Mouse (Mus musculus) forebrain, embryonic 11.5 days (tissue): Measurements from ENCODE around the gene Cxcr5. TPM values are rescaled to one million over a fixed set of nuclear protein-coding genes. Genes with fewer than 3 reads are reported as not detected.

Experiments used
- ATAC-seq: fragments of 200-750 bp; cut with Nextera tagmentation; replicated peaks from 2 replicates; pipeline ENCODE4 v1.8.0; 2017; ENCODE audit warnings: moderate TSS enrichment; ENCODE audit not compliant: low FRiP score
- DNase-seq: peaks from one replicate; pipeline ENCODE4 v3.0.0-alpha.2; 2017; ENCODE audit warnings: low spot score
- H3K27ac ChIP-seq: fragments of 300-500 bp; sonication (generic); 2 replicates; pipeline ENCODE4 v1.5.1; 2014; ENCODE audit warnings: low read depth, low read length
- H3K27me3 ChIP-seq: fragments of 300-500 bp; sonication (generic); 2 replicates; pipeline ENCODE4 v1.6.1; 2014; ENCODE audit warnings: mild to moderate bottlenecking, low read length, mixed read lengths; ENCODE audit not compliant: control insufficient read depth, insufficient read depth
- H3K36me3 ChIP-seq: fragments of 300-500 bp; sonication (generic); 2 replicates; pipeline ENCODE4 v1.6.1; 2014; ENCODE audit warnings: mild to moderate bottlenecking, low read length, moderate library complexity, mixed read lengths; ENCODE audit not compliant: control insufficient read depth, insufficient read depth
- H3K4me1 ChIP-seq: fragments of 300-500 bp; sonication (generic); replicated peaks from 2 replicates; pipeline ENCODE4 v1.6.1; 2014; ENCODE audit warnings: low read length, mixed read lengths; ENCODE audit not compliant: control insufficient read depth, insufficient read depth
- H3K4me2 ChIP-seq: fragments of 300-500 bp; sonication (generic); 2 replicates; pipeline ENCODE4 v1.6.1; 2014; ENCODE audit warnings: low read depth, mild to moderate bottlenecking, low read length, moderate library complexity, mixed read lengths; ENCODE audit not compliant: severe bottlenecking
- H3K4me3 ChIP-seq: fragments of 300-500 bp; sonication (generic); 2 replicates; pipeline ENCODE4 v1.5.1; 2014; ENCODE audit warnings: low read depth, low read length
- H3K9ac ChIP-seq: fragments of 300-500 bp; sonication (generic); 2 replicates; pipeline ENCODE4 v1.6.1; 2014; ENCODE audit warnings: low read length
- H3K9me3 ChIP-seq: fragments of 300-500 bp; sonication (generic); 2 replicates; pipeline ENCODE4 v1.6.1; 2016; ENCODE audit warnings: low read length, mixed read lengths; ENCODE audit not compliant: control insufficient read depth
- WGBS: fragments of 180-500 bp; shearing (Covaris S2); extraction: QIAGEN DNeasy Blood & Tissue Kit; methylation state at CpG from one replicate; pipeline ENCODE4 v1.1.7; 2014; 5-methylcytosine and 5-hydroxymethylcytosine counted together
- polyA plus RNA-seq: library from polyadenylated mRNA; unstranded; fragments of >200 nt; fragmentation: Nextera tagmentation; extraction: Ambion mirVana; gene quantifications from 2 replicates; pipeline ENCODE4 v1.2.1, GENCODE M21; 2014

Gene Cxcr5
- polyA plus RNA-seq, 1 experiment from 2014 or later: 0.09 TPM

- Histone ChIP-seq H3K27me3 (no peaks in the 10 kb centered on the region), H3K9me3 (no peaks in the 10 kb centered on the region), H3K27ac (no peak overlapping the region), H3K4me2 (no peak overlapping the region), H3K4me3 (no peak overlapping the region), H3K36me3 (no peaks in the 10 kb centered on the region), H3K9ac (no peak overlapping the region), H3K4me1 (no peaks in the 10 kb centered on the region; the same call in 1 of the 2 replicates)
- DNase-seq (no peak), ATAC-seq (no peak)
- WGBS: 81% methylated on average over 4 of the region's 4 CpGs
Observed at GRCm38 (mm10) chr9:44593221-44593620, 31.5 kb upstream of the Cxcr5 start.

- H3K27me3 ChIP-seq: no peaks in the 10 kb centered on the region
- no peaks in the 10 kb centered on the region for H3K4me1 ChIP-seq
- H3K27ac ChIP-seq: no peak overlapping the region
- ATAC-seq: no peak
- WGBS: 79% methylated on average over 7 of the region's 7 CpGs
- no peak overlapping the region for H3K9ac ChIP-seq
- no peak for DNase-seq
- H3K4me2 ChIP-seq: no peak overlapping the region
- H3K9me3 ChIP-seq: no peaks in the 10 kb centered on the region
- H3K36me3 ChIP-seq: no peaks in the 10 kb centered on the region
- H3K4me3 ChIP-seq: no peak overlapping the region
Observed at GRCm38 (mm10) chr9:44591595-44592188, 30.0 kb upstream of the Cxcr5 start.

- Histone ChIP-seq H3K4me1 (no peaks in the 10 kb centered on the region), H3K9me3 (no peaks in the 10 kb centered on the region), H3K9ac (no peak overlapping the region), H3K27ac (no peak overlapping the region), H3K4me3 (no peak overlapping the region), H3K4me2 (no peak overlapping the region), H3K36me3 (no peaks in the 10 kb centered on the region), H3K27me3 (no peaks in the 10 kb centered on the region)
- WGBS: 13% methylated on average over 2 of the region's 2 CpGs
- ATAC-seq: no peak
- no peak for DNase-seq
Observed at GRCm38 (mm10) chr9:44590969-44591368, 29.3 kb upstream of the Cxcr5 start.

- Histone ChIP-seq H3K4me1 (no peaks in the 10 kb centered on the region), H3K4me2 (no peak overlapping the region), H3K36me3 (no peaks in the 10 kb centered on the region), H3K9me3 (peaks cover 1% of the 10 kb centered on the region; the same call in 1 of the 2 replicates), H3K27ac (no peak overlapping the region), H3K9ac (no peak overlapping the region), H3K4me3 (no peak overlapping the region), H3K27me3 (no peaks in the 10 kb centered on the region)
- DNase-seq (no peak), ATAC-seq (no peak)
Observed at GRCm38 (mm10) chr9:44589095-44589494, 27.4 kb upstream of the Cxcr5 start.

GRCm38 (mm10) chr9:44588605-44589004, 26.9 kb upstream of the Cxcr5 start:
- 80% methylated on average over 9 of the region's 9 CpGs for WGBS
- H3K27ac ChIP-seq: no peak overlapping the region
- DNase-seq (no peak), ATAC-seq (no peak)
- no peaks in the 10 kb centered on the region for H3K4me1 ChIP-seq
- H3K36me3 ChIP-seq: no peaks in the 10 kb centered on the region
- no peak overlapping the region for H3K4me2 ChIP-seq
- no peak overlapping the region for H3K4me3 ChIP-seq
- peaks cover 5% of the 10 kb centered on the region; the same call in 1 of the 2 replicates for H3K9me3 ChIP-seq
- no peaks in the 10 kb centered on the region for H3K27me3 ChIP-seq
- H3K9ac ChIP-seq: no peak overlapping the region

- Histone ChIP-seq H3K9me3 (peaks cover 5% of the 10 kb centered on the region; the same call in 1 of the 2 replicates), H3K4me1 (no peaks in the 10 kb centered on the region), H3K4me3 (no peak overlapping the region), H3K4me2 (no peak overlapping the region), H3K27me3 (no peaks in the 10 kb centered on the region), H3K9ac (no peak overlapping the region), H3K27ac (no peak overlapping the region), H3K36me3 (no peaks in the 10 kb centered on the region)
- WGBS: 88% methylated on average over 9 of the region's 9 CpGs
- ATAC-seq: no peak
- no peak for DNase-seq
Observed at GRCm38 (mm10) chr9:44587262-44588160, 25.8 kb upstream of the Cxcr5 start.

- no peak overlapping the region for H3K4me3 ChIP-seq
- 69% methylated on average over 8 of the region's 8 CpGs for WGBS
Observed at GRCm38 (mm10) chr9:44586640-44587261, 25.1 kb upstream of the Cxcr5 start.

GRCm38 (mm10) chr9:44582390-44582789, 20.7 kb upstream of the Cxcr5 start:
- WGBS: 90% methylated on average over 16 of the region's 16 CpGs
- Histone ChIP-seq H3K4me3 (no peak overlapping the region), H3K9ac (no peak overlapping the region), H3K9me3 (peaks cover 5% of the 10 kb centered on the region; the same call in 1 of the 2 replicates), H3K36me3 (no peaks in the 10 kb centered on the region), H3K27ac (no peak overlapping the region), H3K4me1 (no peaks in the 10 kb centered on the region), H3K27me3 (no peaks in the 10 kb centered on the region), H3K4me2 (no peak overlapping the region)
- ATAC-seq (no peak), DNase-seq (no peak)

More at GRCm38 (mm10) chr9:44586640-44587261, 25.1 kb upstream of the Cxcr5 start:
- no peak for ATAC-seq
- no peak for DNase-seq
- H3K36me3 ChIP-seq: no peaks in the 10 kb centered on the region
- H3K4me2 ChIP-seq: no peak overlapping the region
- no peaks in the 10 kb centered on the region for H3K27me3 ChIP-seq
- peaks cover 5% of the 10 kb centered on the region; the same call in 1 of the 2 replicates for H3K9me3 ChIP-seq
- H3K27ac ChIP-seq: no peak overlapping the region
- no peak overlapping the region for H3K9ac ChIP-seq
- H3K4me1 ChIP-seq: no peaks in the 10 kb centered on the region
